Mouse (Mus musculus) forebrain, embryonic 12.5 days (tissue): ENCODE results near the gene Myo6. TPM values are rescaled to one million over a fixed set of nuclear protein-coding genes. Genes with fewer than 3 reads are reported as not detected.
A peak's percentile ranks its signal among the peaks of the same experiment; 100 is the strongest.

Source experiments
- ATAC-seq: fragments of 200-750 bp; cut with Nextera tagmentation; 2 replicates; pipeline ENCODE4 v1.8.0; 2017; ENCODE audit warnings: moderate TSS enrichment; ENCODE audit not compliant: low FRiP score
- H3K27ac ChIP-seq: fragments of 300-500 bp; sonication (generic); 2 replicates; pipeline ENCODE4 v1.5.1; 2016; ENCODE audit warnings: mild to moderate bottlenecking
- H3K27me3 ChIP-seq: fragments of 300-500 bp; sonication (generic); 2 replicates; pipeline ENCODE4 v1.6.1; 2016; ENCODE audit warnings: mild to moderate bottlenecking
- H3K36me3 ChIP-seq: fragments of 300-500 bp; sonication (generic); replicated peaks from 2 replicates; pipeline ENCODE4 v1.6.1; 2016; ENCODE audit warnings: mild to moderate bottlenecking
- H3K4me1 ChIP-seq: fragments of 300-500 bp; sonication (generic); 2 replicates; pipeline ENCODE4 v1.6.1; 2016
- H3K4me2 ChIP-seq: fragments of 300-500 bp; sonication (generic); 2 replicates; pipeline ENCODE4 v1.6.1; 2016; ENCODE audit warnings: mild to moderate bottlenecking, moderate library complexity
- H3K4me3 ChIP-seq: fragments of 300-500 bp; sonication (generic); replicated peaks from 2 replicates; pipeline ENCODE4 v1.5.1; 2016; ENCODE audit warnings: mild to moderate bottlenecking
- H3K9ac ChIP-seq: fragments of 300-500 bp; sonication (generic); 2 replicates; pipeline ENCODE4 v1.6.1; 2016; ENCODE audit warnings: mild to moderate bottlenecking
- H3K9me3 ChIP-seq: fragments of 300-500 bp; sonication (generic); 2 replicates; pipeline ENCODE4 v1.6.1; 2016
- WGBS: fragments of 180-500 bp; shearing (Covaris S2); methylation state at CpG from one replicate; pipeline ENCODE4 v1.1.7; 2016; 5-methylcytosine and 5-hydroxymethylcytosine counted together
- polyA plus RNA-seq: library from polyadenylated mRNA; unstranded; fragments of >200 nt; fragmentation: Nextera tagmentation; extraction: Ambion mirVana; gene quantifications from 2 replicates; pipeline ENCODE4 v1.2.1, GENCODE M21; 2016

The Myo6 gene
- polyA plus RNA-seq, 1 experiment from 2014 or later: 15.1 TPM

DNA sequence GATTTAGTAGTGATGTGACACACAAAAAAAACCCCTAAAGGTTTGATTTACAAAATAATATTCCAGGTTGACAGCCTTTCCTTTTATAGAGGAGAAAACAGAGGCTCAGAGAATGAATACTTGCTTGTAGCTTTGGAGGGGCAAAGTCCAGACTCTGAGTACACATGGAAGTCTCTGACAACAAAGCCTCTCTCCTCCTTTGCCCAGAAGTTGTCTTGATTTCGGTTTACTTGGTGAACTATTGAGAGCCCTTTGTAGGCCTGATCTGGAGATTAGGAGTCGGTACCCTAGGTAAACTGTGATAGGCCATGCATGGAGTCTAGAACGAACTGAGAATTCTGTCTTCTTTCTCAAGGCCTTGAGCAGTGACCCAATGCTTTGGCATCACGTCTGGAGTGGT, 2.3 kb downstream of the Myo6 start:
- ATAC-seq: no peak

DNA sequence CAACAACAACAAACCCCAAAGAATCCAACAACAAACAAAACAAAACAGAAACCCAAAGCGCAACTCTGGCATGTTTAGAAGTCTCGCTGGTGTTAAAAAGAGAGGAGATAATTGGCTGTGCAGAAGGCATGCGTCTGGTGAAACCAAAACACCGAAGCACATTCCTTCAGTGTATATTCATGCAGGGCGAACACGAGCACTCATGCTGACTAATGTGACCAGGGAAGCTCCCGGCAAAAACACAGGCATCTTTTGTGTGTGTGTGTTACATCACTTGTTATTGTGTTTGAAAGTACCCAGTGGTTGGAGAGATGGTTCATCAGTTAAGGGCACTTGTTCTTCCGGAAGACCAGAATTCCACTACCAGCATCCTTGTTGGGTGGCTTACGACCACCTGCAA, 4.7 kb downstream of the Myo6 start:
- Histone ChIP-seq H3K4me2 (no peak overlapping the region), H3K27ac (no peak overlapping the region), H3K4me1 (peaks cover 11% of the 10 kb centered on the region), H3K27me3 (no peaks in the 10 kb centered on the region), H3K4me3 (no peak overlapping the region), H3K36me3 (no peaks in the 10 kb centered on the region), H3K9ac (no peak overlapping the region), H3K9me3 (no peaks in the 10 kb centered on the region)
- WGBS: 76% methylated on average over 9 of the region's 9 CpGs
- no peak for ATAC-seq

More for the DNA sequence above, 2.3 kb downstream of the Myo6 start:
- no peak overlapping the region for H3K27ac ChIP-seq
- WGBS: 76% methylated on average over 4 of the region's 4 CpGs
- no peak overlapping the region for H3K4me3 ChIP-seq
- no peak overlapping the region for H3K9ac ChIP-seq
- no peaks in the 10 kb centered on the region for H3K27me3 ChIP-seq
- H3K4me2 ChIP-seq: no peak overlapping the region
- H3K9me3 ChIP-seq: no peaks in the 10 kb centered on the region
- no peaks in the 10 kb centered on the region for H3K36me3 ChIP-seq
- H3K4me1 ChIP-seq: peaks cover 8% of the 10 kb centered on the region

DNA sequence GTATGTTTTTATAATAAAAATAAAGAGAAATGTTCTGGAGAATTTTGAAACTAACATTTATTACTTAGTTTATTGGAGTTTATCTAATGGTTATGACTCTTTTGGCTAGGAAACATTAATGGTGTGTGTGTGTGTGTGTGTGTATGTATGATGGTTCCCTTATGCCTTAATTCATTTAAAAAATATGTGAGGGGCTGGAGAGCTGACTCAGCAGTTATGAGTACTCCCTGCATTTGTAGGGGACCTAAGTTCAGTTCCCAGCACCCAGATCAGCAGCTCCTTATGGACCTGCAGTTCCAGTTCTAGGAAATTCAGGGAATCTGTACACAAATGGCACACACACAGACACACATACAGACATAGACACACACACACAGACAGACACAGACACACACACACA, 6.4 kb downstream of the Myo6 start:
- Histone ChIP-seq H3K27me3 (no peaks in the 10 kb centered on the region), H3K4me2 (no peak overlapping the region), H3K36me3 (no peaks in the 10 kb centered on the region), H3K4me3 (no peak overlapping the region), H3K4me1 (peaks cover 9% of the 10 kb centered on the region; the same call in 1 of the 2 replicates), H3K9me3 (no peaks in the 10 kb centered on the region), H3K9ac (no peak overlapping the region), H3K27ac (no peak overlapping the region)
- no peak for ATAC-seq

DNA sequence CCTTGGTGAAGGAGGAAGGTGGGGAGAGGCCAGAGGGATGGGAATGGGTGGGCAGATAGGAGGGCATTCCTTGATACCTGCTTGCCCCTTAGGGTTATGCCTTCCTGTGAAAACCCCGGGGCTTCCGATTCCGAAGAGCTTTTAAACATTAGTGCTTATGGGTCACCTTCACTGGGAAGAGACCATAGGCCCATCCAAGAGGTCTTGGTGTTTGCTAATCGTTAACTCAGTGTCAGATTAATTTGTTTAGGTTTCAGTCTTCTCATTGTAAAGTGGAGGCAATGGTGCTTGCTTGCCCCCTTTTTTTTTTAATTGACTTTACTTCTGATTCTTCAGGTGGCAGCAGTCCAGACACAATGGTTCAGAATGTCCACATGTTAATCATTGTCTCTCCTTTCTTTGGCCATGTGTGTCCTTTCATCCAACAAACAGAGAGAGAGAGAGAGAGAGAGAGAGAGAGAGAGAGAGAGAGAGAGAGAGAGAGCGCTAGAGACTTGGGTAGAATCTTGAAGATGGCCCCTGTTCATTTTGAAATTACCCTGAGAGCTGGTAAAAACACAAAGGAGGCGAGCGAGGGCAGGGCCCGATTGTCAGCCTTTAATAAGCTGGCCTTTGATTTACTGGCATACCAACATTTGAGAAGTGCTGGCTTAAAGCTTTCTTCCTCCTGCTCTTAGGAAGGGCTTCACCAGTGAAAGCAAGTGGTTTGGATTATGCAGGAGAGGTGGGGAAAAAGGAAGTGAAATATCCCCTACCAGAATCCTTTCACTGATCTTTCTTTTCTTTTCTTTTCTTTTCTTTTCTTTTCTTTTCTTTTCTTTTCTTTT, 7.8 kb downstream of the Myo6 start:
- H3K27ac ChIP-seq: no peak overlapping the region
- H3K9me3 ChIP-seq: no peaks in the 10 kb centered on the region
- H3K4me2 ChIP-seq: no peak overlapping the region
- H3K4me3 ChIP-seq: no peak overlapping the region
- WGBS: 59% methylated on average over 8 of the region's 8 CpGs
- ATAC-seq: no peak
- H3K9ac ChIP-seq: no peak overlapping the region
- H3K27me3 ChIP-seq: no peaks in the 10 kb centered on the region
- H3K4me1 ChIP-seq: peaks cover 9% of the 10 kb centered on the region
- H3K36me3 ChIP-seq: no peaks in the 10 kb centered on the region

DNA sequence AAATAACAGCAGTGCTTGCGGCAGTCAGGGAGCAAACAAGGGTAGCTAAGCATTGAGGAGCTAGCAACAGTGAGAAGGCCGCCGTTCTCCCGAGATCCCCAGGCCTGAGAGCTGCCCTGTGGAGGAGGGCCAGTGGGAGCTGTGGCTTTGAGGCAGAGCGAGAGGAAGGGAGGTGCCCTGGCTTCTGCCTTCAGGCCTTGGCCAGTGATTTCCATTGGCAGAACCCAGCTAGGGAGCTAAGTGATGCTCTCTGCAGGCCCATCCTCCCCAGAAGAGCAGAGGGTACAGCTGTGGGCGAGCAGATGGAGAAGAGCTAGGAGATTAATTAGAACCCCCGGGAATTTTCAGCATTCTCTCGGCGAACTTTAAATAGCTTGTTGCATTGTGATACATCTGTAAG, 8.8 kb downstream of the Myo6 start:
- Histone ChIP-seq H3K27me3 (no peaks in the 10 kb centered on the region), H3K4me2 (no peak overlapping the region), H3K36me3 (no peaks in the 10 kb centered on the region), H3K4me1 (peaks cover 9% of the 10 kb centered on the region), H3K4me3 (no peak overlapping the region), H3K9me3 (no peaks in the 10 kb centered on the region), H3K27ac (no peak overlapping the region), H3K9ac (no peak overlapping the region)
- WGBS: 32% methylated on average over 9 of the region's 9 CpGs
- ATAC-seq: 0 out of 2 replicates have a peak, but pooled peaks have one; percentile 34

DNA sequence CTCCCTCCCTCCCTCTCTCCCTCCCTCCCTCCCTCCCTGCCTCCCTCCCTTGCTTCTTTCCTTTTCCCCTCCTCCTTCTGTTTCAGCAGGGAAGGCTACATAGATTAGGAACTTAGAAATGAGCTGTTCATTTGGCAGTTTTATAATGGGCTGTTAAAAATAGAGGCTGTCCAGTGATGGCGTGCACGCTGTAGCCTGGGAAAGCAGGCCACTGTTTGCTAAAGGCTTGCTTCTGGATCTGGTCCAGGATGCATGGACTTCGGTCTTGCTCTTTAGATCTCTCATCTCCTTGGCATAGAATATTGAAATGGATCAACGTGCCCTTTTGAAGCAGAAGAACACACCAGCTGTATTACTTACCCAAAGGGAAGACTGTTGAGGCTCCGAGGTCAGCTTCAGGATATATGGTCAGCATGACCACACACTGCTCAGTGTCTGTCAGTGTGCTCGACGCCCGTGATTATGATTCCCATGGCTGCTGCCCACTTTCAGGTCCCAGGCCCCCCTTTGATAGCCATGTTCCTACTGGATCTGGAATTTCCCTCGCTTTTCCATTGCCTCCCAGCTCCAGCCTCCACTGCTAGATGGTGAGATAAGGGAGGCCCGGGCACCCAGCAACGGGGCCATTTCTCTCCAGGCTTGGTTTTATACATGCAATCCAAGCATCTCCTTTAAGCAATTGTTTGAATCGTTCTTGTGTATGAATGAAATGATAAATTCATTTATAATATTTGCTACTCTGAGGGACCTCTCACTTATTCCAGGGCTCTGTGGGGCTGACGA, 12.1 kb downstream of the Myo6 start:
- H3K4me2 ChIP-seq: no peak overlapping the region
- no peak overlapping the region for H3K4me3 ChIP-seq
- H3K9ac ChIP-seq: no peak overlapping the region
- H3K9me3 ChIP-seq: no peaks in the 10 kb centered on the region
- ATAC-seq: no peak
- H3K27ac ChIP-seq: no peak overlapping the region
- 82% methylated on average over 13 of the region's 13 CpGs for WGBS
- peaks cover 9% of the 10 kb centered on the region for H3K4me1 ChIP-seq
- no peaks in the 10 kb centered on the region for H3K36me3 ChIP-seq
- H3K27me3 ChIP-seq: no peaks in the 10 kb centered on the region

DNA sequence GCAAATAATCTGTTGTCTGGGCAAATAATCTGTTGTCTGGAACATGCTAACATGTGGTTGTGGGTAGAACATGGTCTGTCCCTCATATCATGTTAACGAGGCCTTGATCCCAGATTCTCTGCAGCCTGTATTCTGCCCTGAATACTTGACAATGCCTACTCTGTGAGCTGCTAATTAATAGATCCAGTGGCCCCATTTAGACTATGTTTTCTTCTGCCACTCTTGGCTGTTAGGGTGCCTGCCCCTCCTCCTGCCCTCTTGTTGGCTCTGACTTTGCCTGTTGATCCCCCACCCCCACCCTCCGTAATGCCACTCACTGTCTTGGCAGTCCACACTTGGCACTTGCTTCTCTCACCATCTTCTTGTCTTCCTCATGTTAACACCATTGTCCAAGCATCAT, 13.8 kb downstream of the Myo6 start:
- Histone ChIP-seq H3K27me3 (no peaks in the 10 kb centered on the region), H3K36me3 (no peaks in the 10 kb centered on the region), H3K9me3 (no peaks in the 10 kb centered on the region), H3K4me2 (no peak overlapping the region), H3K4me1 (peaks cover under 1% of the 10 kb centered on the region), H3K27ac (no peak overlapping the region), H3K4me3 (no peak overlapping the region), H3K9ac (no peak overlapping the region)
- ATAC-seq: 0 out of 2 replicates have a peak, but pooled peaks have one; percentile 21
- 47% methylated on average over 2 of the region's 2 CpGs for WGBS

DNA sequence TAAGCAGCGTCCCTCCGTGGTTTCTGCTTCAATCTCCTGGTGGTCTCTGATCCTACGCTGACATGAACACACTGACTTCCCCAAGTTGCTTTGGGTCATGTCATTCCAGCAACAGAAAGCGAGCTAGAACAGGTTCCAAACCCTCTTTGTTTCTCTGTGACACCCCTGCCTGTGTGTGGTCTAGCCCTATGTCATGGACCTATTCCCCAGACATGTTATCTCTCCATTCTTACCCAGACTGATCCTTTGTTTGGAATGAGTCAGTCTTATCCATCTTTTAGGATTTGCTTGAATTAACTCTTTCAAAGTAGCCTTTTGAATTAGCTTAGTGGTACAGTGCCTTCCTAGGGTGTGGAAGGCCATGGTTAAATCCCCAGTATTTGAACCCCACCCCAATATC, 14.9 kb downstream of the Myo6 start:
- no peak overlapping the region for H3K27ac ChIP-seq
- no peak overlapping the region for H3K4me3 ChIP-seq
- no peaks in the 10 kb centered on the region for H3K27me3 ChIP-seq
- WGBS: 85% methylated on average over 4 of the region's 4 CpGs
- no peak for ATAC-seq
- no peak overlapping the region for H3K9ac ChIP-seq
- H3K9me3 ChIP-seq: no peaks in the 10 kb centered on the region
- H3K4me2 ChIP-seq: no peak overlapping the region
- no peaks in the 10 kb centered on the region for H3K36me3 ChIP-seq
- H3K4me1 ChIP-seq: no peaks in the 10 kb centered on the region; the same call in none of the 2 replicates

DNA sequence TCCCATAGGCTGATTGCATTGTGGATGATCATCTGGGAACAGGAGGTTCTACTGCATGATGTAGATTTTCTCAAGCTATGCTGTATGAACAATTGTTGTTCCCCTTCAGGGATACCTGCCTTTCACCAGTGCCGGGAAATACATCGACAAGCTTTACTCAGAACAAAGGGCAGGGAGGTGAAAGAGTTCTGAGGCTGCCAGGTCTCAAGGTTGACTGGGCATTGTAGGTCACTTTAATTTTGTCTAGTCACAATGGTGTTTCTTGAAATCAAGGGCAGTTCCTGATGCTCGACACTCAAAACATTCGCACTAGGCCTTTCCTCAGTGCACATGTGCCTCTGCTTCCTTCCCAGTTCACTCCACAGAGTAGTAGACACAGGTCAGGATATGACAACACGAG, 15.9 kb downstream of the Myo6 start:
- Histone ChIP-seq H3K9ac (no peak overlapping the region), H3K4me3 (no peak overlapping the region), H3K27me3 (no peaks in the 10 kb centered on the region), H3K36me3 (no peaks in the 10 kb centered on the region), H3K27ac (no peak overlapping the region), H3K4me2 (no peak overlapping the region), H3K9me3 (no peaks in the 10 kb centered on the region), H3K4me1 (no peaks in the 10 kb centered on the region; the same call in none of the 2 replicates)
- ATAC-seq: no peak
- WGBS: 81% methylated on average over 5 of the region's 5 CpGs

DNA sequence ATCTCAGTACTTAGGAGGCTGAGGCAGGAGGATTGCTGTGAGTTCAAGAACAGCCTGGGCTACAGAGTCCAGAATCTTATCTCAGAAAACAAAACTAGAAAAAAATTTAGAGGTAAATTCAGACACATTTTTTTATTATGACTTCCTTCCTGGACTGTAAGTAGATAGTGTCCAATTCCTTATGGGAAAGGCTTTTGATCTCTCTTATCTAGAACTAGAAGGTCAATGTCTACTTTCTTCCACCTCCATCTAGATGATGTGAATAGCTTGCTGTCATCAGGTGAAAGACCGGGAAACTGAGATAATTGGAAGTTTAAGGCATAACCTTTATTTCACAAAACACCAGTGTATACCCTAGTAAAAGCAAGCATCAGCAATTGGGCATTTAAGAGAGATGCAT, 16.9 kb downstream of the Myo6 start:
- WGBS: 94% methylated on average over 1 of the region's 1 CpGs
- H3K4me3 ChIP-seq: no peak overlapping the region
- H3K4me2 ChIP-seq: no peak overlapping the region
- no peaks in the 10 kb centered on the region for H3K27me3 ChIP-seq
- no peaks in the 10 kb centered on the region; the same call in none of the 2 replicates for H3K4me1 ChIP-seq
- no peaks in the 10 kb centered on the region for H3K36me3 ChIP-seq
- H3K9me3 ChIP-seq: no peaks in the 10 kb centered on the region
- H3K27ac ChIP-seq: no peak overlapping the region
- ATAC-seq: no peak
- no peak overlapping the region for H3K9ac ChIP-seq

DNA sequence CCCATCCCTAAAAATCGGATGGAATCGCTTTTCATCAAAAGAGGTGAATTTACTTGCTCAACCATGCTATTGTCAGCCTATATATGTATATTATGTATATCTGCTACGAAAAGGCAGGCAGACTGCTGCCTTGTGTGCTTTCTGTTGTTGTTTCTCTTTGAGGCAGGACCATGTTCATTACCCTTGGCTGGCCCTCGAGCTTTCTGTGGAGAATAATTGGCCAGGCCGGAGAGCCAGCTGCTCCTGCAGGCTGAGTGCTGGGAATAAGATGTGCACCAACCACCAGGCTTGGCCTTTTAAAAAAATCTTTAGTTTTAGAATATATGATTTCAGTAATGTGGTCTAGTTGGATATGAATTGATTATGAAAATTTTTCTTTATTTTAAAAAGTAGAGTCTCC, 19.3 kb downstream of the Myo6 start:
- no peak overlapping the region for H3K4me3 ChIP-seq
- no peaks in the 10 kb centered on the region for H3K36me3 ChIP-seq
- no peaks in the 10 kb centered on the region for H3K27me3 ChIP-seq
- no peak overlapping the region for H3K27ac ChIP-seq
- H3K4me2 ChIP-seq: no peak overlapping the region
- H3K4me1 ChIP-seq: peaks cover 7% of the 10 kb centered on the region
- H3K9me3 ChIP-seq: no peaks in the 10 kb centered on the region
- H3K9ac ChIP-seq: no peak overlapping the region
- WGBS: 66% methylated on average over 5 of the region's 5 CpGs
- no peak for ATAC-seq

DNA sequence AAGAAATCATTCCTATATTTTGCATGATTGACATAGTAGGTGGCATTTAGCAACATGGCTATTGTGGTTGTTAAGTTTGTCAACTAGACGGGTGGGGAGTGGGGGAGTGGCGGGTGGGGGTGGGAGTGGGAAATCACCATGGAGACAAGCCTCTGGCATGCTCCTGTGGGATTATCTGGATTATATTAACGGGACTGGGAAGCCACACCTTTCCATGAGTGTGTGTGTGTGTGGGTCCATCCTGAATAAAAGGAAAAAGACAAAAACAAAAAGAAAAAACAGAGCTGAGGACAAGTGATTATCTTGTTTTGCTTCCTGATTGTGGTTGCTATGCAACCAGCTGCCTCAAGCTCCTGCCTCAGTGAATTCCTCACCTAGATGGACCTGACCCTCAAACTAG, 20.9 kb downstream of the Myo6 start:
- WGBS: 52% methylated on average over 3 of the region's 3 CpGs
- no peak overlapping the region for H3K9ac ChIP-seq
- H3K4me1 ChIP-seq: peaks cover 7% of the 10 kb centered on the region
- no peaks in the 10 kb centered on the region for H3K27me3 ChIP-seq
- H3K36me3 ChIP-seq: no peaks in the 10 kb centered on the region
- ATAC-seq: no peak
- H3K27ac ChIP-seq: no peak overlapping the region
- H3K4me2 ChIP-seq: no peak overlapping the region
- no peak overlapping the region for H3K4me3 ChIP-seq
- H3K9me3 ChIP-seq: no peaks in the 10 kb centered on the region
